Mouse (Mus musculus): ENCODE data around the gene 9430007A20Rik.
"Not testable (repeated sequence)": the region's sequence is repeated elsewhere in the genome, so short reads cannot be mapped to it uniquely, and the experiment has no call there.

Gene 9430007A20Rik

DNA sequence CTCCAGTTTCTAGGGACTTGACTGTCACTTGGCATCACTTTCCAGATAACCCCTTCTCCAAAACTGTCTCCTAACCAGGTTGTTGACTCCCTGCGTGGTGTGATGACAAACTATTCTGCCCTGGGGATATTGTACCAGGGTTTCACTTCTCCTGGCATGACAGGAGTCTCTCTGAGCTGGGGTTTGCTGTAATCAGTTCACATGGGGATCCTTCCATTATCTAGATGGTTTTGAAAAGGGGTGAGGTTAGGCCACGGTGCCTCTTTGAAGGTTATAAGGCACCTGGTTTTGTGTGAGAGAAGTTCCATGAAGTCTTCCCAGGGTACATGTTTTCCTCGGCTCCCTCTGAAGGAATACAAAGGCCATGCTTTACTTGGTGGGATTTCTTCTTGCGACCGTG is at the start of gene 9430007A20Rik:
Gene 9430007A20Rik, plus strand, starts transcription at position 301 of the 400 bp plus-strand sequence.
- no peak for DNase-seq (ENCODE audit: low read depth in 2 of 2, low spot score in 2 of 2)

DNA sequence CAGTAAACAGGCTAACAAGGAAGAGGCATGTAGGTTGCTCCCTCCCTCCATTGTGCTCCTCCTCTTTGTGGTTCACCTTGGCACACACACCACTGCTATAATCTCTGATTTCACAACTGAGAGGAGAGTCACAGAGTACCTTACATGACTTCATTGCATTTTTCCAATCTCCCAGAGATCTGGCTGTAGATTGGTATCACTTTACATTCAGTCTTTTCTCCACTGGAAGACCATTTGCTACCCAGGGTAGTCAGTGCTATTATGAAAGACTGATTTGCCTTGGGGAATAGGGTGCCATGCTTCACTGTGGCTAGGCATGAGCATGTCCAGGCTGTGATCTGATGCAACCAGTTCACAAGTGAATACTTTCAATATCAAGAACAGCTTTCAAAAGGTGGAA is 26.3 kb upstream of the 9430007A20Rik start:
- no peak for DNase-seq (ENCODE audit: low read depth in 2 of 2, low spot score in 2 of 2)

DNA sequence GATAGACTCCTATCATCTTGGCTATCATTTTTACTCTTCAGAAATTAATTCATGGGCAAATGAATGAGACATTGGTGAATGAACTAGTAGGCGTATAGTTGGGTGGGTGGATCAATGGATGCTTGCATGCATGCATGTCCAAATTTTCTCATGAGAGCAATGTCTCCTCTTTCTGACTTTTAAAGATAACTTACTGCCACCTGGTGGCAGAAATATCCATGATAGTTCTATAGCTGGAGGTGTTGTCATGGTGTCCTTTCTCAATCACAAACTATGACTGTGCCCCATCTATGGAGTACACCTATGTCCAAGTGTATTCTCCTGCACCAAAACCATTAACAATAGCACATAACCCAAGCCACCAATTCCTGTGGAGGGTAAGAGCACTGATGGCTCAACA is 13.1 kb upstream of the 9430007A20Rik start:
- no peak for DNase-seq (ENCODE audit: low read depth in 2 of 2, low spot score in 2 of 2)

DNA sequence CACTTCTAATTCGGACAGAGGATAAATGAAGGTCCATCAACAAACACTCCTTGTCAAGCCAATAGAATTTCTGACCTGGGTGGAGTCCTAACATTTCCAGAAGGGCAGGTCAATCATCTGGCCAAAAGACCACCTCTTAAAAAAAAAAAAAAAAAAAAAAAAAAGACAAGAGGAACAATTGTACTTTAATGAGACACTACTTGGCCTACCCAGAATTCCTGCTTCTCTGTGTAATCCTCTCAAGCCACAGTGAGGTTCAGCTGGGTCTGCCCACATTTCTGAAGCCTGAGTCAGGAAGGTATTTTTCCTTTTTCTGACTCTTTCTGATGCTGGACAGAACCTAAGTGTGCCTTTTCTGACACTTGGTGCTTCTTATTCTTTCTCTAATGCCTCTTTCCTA is 25.1 kb downstream of the 9430007A20Rik start:
- no peak for DNase-seq (ENCODE audit: low read depth in 2 of 2, low spot score in 2 of 2)

DNA sequence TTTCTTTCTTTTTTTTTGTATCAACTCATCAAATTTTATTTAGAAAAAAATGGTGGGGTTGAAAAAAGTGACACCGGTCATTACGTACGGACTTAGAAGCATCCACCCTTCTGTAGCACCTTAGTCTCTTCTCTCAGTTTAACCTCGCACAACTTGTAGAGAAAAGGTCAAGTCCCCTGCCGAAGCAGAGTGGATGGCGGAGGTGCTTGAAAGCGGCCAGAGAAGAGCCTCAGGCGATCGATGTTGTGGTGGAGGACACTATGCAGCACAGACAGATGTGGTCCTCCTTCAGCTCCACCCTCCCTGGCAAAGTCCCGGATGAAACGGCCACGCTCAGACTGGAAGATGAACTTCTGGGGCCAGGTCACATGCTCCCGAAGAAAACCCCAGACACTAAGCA is 25.7 kb downstream of the 9430007A20Rik start:
- DNase-seq (ENCODE audit: low read depth in 2 of 2, low spot score in 2 of 2), result not testable (repeated sequence)

DNA sequence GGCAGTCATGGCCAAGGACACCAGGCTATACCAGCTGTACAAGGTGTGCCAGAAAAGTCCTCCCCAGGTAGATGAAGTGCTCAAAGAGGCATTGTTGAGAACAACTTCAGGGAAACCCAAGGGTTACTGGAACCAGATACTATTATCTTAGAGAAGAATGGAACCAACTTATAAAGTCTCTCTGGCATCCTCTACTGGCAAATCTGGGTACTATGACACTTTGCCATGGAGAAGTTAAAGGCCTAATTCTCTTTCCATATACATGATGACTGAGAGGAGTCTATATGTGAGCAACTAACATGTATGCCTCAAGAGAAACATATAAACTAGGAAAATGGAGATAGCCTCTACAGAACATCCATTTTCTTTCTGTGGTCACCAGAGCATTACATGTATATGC is 31.5 kb downstream of the 9430007A20Rik start:
- no peak for DNase-seq (ENCODE audit: low read depth in 2 of 2, low spot score in 2 of 2)

DNA sequence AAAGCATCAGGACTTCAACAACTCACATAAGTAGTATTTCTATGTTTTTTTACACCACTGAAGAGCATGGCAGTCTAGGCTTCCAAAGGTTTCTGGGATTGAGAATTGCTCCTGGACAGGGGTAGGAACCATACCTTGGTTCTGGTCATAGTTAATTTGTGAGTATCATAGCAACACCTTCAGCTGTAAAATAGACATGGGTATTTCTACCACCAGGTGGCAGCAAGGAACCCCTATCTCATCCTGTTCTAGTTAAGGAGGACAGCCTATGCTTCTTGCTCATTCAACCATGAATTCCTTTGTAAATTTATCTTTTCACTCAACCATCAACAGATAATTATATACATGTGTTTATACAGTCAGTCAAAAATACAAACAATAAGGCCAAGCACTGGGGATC is 40.2 kb downstream of the 9430007A20Rik start:
- DNase-seq (ENCODE audit: low read depth in 2 of 2, low spot score in 2 of 2), result no peak

DNA sequence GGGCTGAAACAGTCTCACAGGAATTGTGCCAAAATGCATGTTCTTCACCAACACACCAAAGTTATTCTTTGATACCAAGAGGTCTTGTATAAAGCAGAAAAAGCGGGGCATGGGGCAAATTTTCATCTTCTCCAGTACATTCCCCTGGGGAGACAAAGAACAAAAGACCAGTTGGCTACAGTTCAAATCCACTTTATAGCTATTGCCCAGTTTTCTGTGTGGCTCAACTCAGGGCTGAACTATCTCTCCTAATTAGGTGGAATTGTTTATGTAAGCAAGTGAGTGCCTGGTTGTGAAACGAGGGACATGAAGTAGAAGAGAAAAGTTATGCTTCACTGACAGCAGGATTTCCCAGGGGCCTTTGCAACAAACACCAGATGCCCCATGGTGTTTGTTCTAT is 41.6 kb downstream of the 9430007A20Rik start:
- no peak for DNase-seq (ENCODE audit: low read depth in 2 of 2, low spot score in 2 of 2)

DNA sequence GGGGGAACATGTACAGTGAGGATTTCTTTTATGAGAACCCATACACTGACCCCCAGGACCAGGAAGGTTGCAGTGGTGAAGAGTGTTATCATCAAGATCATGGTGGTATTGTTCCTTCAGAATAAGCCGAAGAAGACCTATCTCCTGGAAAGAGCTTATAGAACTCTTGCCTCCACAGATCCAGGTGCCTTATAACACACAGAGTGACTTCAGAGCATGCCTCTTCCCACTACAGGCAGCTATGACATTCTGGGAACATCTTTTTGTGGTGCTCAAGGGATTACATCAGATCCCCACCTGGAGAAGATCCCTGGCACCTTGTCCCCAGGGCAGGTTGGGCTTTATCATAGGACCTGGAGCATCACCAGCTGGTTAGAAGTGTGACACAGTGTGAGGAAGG is 45.4 kb downstream of the 9430007A20Rik start, which contains the start of gene Gm13124:
Gene Gm13124, minus strand, starts transcription at position 101 of the 400 bp plus-strand sequence.
- no peak for DNase-seq (ENCODE audit: low read depth in 2 of 2, low spot score in 2 of 2)

DNA sequence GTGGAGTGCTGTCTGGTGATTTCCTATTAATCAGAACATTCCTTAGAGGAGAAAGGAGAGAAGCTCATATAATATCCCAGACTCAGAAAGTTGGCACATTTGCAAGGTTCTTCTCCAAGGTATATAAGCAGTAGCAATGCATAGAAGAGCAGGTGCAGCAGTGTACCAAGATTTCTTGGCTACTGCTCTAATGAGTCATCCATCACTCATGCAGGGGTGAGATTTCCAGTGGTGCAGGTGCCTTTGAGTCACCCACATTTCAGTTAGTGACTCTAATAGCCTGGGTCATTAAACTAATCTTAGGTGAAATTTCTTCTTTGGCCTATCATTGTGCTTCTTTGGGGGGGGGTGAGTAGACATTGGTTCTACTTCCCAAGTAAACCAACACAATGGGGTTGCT is 48.1 kb downstream of the 9430007A20Rik start:
- DNase-seq (ENCODE audit: low read depth in 2 of 2, low spot score in 2 of 2), result no peak
